Mouse (Mus musculus): ENCODE data around the gene Pdpn.

Pdpn gene

DNA sequence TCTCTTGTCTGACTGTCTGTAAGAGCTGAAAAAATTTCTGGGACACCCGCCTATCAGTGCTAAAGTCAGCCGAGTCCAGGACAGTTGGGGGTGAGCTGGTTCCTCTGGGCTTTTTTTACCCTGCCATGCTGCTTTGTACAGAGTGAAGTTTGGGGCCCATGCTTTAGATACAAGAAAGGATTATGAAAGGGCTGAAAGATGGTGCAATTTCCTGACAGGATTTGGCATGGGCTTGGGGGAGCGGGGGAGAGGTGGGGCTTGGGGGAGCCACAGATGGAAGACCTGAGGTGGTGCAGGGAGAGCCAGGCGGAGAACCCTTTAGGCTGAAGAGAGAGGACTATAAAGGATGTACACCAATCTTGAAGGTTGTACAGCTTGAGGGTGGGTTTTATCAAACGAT is 60.2 kb downstream of the Pdpn start:
- no peak for DNase-seq (ENCODE audit: low spot score)

DNA sequence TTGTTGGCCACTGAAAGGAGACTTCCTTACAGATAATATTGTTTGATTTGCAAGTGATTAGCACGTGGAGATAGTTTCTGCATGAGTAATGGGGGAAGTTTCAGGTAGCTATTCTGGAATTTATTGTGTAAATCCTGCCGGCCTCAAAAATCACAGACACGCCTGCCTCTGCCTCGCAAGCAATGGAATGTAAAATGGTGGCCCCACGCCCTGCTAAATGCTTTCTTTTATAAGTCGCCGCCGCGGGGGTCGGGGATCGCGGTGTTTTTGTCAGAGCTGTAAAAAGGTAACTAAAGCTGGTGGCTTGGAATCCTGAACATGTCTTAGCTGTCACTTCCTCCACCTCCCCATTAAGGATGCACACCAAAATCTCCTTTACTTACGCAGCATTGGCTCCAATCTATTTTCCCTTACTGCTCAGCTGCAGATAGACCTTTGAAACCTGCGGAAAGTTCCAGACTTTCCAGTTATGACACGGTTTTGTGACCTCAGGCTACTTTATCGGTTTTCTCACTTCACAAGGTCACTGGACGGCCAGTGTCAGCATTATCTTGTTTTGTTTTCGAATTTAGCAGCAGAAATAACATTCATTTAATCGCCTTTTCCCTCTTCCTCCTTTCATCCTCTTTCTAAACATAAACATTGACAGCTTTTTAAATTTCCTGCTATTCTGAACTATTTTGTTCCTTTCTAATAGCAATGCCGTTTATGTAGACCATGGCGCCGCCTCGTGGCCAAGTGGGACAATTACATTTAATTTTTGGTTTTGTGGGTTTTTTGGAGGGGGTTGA is 60.9 kb downstream of the Pdpn start:
- DNase-seq (ENCODE audit: low spot score): peak; percentile 27

DNA sequence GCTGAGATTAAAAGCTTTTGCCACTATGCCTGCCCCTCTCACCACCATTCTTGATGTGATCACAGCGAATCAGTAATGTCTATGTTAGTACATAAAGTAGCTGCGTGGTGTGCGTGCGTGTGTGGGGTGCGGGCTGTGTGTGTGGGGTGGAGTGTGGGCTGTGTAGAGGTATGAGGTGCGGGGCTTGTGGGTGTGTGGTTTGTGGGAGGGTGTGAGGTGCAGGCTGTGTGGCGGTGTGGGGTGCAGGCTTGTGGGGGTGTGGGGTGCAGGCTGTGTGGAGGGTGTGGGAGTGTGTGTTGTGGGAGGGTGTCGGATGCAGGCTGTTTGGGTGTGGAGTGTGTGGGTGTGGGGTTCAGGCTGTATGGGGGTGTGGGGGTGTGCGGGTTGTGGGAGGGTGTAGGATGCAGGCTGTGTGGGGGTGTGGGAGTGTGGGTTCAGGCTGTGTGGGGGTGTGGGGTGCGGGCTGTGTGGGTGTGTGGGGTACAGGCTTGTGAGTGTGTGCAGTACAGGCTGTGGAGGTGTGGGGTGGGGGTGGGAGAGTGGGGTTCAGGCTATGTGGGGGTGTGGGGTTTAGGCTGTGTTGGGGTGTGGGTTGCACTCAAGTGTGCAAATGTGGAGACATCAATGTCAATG is 67.5 kb downstream of the Pdpn start:
- no peak for DNase-seq (ENCODE audit: low spot score)

DNA sequence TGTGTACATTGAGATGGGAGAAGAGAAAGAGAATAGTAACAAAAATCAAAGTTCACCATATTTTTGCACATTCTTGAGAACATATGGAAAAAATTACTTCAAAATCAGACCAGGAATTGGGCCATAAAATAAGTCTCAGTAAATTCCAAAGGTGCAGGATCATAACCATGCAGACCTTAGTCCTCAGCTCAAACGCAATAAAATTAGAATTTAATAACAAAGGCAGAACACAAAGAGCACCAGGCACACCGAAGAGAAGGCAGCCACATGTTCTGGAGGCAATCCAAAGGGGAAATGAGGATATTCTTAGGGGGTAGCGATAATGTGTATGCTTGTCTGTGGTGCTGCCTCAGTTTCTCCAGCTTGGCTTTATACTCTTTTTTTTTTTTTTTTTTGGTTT is 68.3 kb downstream of the Pdpn start:
- DNase-seq (ENCODE audit: low spot score): no peak

- DNase-seq (ENCODE audit: low spot score): no peak
Observed at GRCm38 (mm10) chr4:143227976-143228375, 71.4 kb downstream of the Pdpn start.

GRCm38 (mm10) chr4:143225886-143226285 is 73.5 kb downstream of the Pdpn start:
- DNase-seq (ENCODE audit: low spot score): no peak

DNA sequence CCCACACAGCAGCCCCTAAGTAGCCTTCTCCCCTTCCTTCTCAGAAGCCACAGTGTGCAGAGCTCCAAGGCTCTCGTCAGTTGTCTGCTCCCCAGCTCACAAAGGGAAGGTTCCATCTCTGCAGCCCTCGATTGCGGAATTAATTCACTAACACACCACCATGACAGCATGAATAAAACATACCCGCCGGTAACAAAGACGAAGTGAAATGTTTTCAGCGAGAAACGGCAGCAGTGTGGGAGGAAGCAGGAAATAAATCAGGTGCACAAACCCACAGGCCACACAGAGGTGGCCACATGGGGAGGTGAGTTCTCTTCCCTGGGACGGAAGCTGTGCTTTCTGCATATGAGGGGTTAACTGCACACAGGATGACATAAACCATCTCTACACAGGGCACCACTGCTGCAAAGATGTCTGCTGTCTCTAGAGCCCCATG is 80.0 kb downstream of the Pdpn start:
- no peak for DNase-seq (ENCODE audit: low spot score)

GRCm38 (mm10) chr4:143218858-143219257 is 80.5 kb downstream of the Pdpn start:
- DNase-seq (ENCODE audit: low spot score): no peak
